Mouse (Mus musculus) MEL (cell line): ENCODE data around the gene Bnc2.

ENCODE experiments used
- CTCF ChIP-seq, 3 experiments: IDR thresholded peaks in 2 of 3; conservative IDR thresholded peaks in 1 of 3; 2 replicates each; pipeline ENCODE4 v1.5.1; 2011 to 2012; ENCODE audit warnings: low read length in 3 of 3, low read depth in 2 of 3, mild to moderate bottlenecking in 2 of 3, improper control_type of control experiment in 1 of 3, inconsistent platforms in 1 of 3, mixed read lengths in 1 of 3, moderate library complexity in 1 of 3; ENCODE audit not compliant: control insufficient read depth in 1 of 3, insufficient read depth in 1 of 3, poor library complexity in 1 of 3, severe bottlenecking in 1 of 3
- EP300 ChIP-seq, 2 experiments: IDR thresholded peaks; 2 replicates each; pipeline ENCODE4 v1.6.1; 2011; ENCODE audit warnings: improper control_type of control experiment in 2 of 2, low read length in 2 of 2, low read depth in 1 of 2, mild to moderate bottlenecking in 1 of 2
- GATA1 ChIP-seq: IDR thresholded peaks from 2 replicates; pipeline ENCODE4 v1.6.1; 2011; ENCODE audit warnings: low read depth, low read length, improper control_type of control experiment
- POLR2A ChIP-seq, 2 experiments: IDR thresholded peaks; 2 replicates each; pipeline ENCODE4 v1.6.1; 2011 to 2012; ENCODE audit warnings: low read length in 2 of 2, mild to moderate bottlenecking in 2 of 2, control low read depth in 1 of 2, improper control_type of control experiment in 1 of 2, low read depth in 1 of 2, moderate library complexity in 1 of 2; ENCODE audit not compliant: control insufficient read depth in 1 of 2, insufficient read depth in 1 of 2, poor library complexity in 1 of 2
- POLR2AphosphoS5 ChIP-seq: IDR thresholded peaks from 2 replicates; pipeline ENCODE4 v1.6.1; 2012; ENCODE audit warnings: low read depth, borderline replicate concordance, mild to moderate bottlenecking, inconsistent platforms, low read length, moderate library complexity, mixed read lengths
- RAD21 ChIP-seq: IDR thresholded peaks from 2 replicates; pipeline ENCODE4 v1.6.1; 2011; ENCODE audit warnings: mild to moderate bottlenecking, low read depth, low read length, improper control_type of control experiment
- UBTF ChIP-seq: IDR thresholded peaks from 2 replicates; pipeline ENCODE4 v1.6.1; 2012; ENCODE audit warnings: low read depth, mild to moderate bottlenecking, inconsistent platforms, low read length, improper control_type of control experiment, moderate library complexity, borderline replicate concordance; ENCODE audit not compliant: insufficient read depth
- USF1 ChIP-seq: IDR thresholded peaks from 2 replicates; pipeline ENCODE4 v1.6.1; 2014; ENCODE audit warnings: low read depth, mild to moderate bottlenecking, inconsistent platforms, low read length, improper control_type of control experiment, moderate library complexity
- ZNF384 ChIP-seq: IDR thresholded peaks from 2 replicates; pipeline ENCODE4 v1.6.1; 2012; ENCODE audit warnings: low read depth, mild to moderate bottlenecking, inconsistent platforms, low read length, improper control_type of control experiment

- TF ChIP-seq POLR2A (IDR thresholded peaks at IDR 0.05; ENCODE audit: control insufficient read depth in 1 of 2, insufficient read depth in 1 of 2, low read depth in 1 of 2, low read length in 2 of 2, poor library complexity in 1 of 2) (no peak), USF1 (no peak), GATA1 (no peak), CTCF (IDR thresholded peaks at IDR 0.05 in 2 of 3, conservative IDR thresholded peaks at IDR 0.05 in 1 of 3; ENCODE audit: control insufficient read depth in 1 of 3, insufficient read depth in 1 of 3, low read depth in 2 of 3, low read length in 3 of 3, poor library complexity in 1 of 3, severe bottlenecking in 1 of 3) (no peak), POLR2AphosphoS5 (no peak), ZNF384 (no peak), UBTF (no peak), RAD21 (no peak), EP300 (IDR thresholded peaks at IDR 0.05; ENCODE audit: low read depth in 1 of 2, low read length in 2 of 2) (no peak)
Observed at GRCm38 (mm10) chr4:84521562-84521961, 153.5 kb downstream of the Bnc2 start.
